Mouse (Mus musculus): ENCODE measurements around the gene Ankrd34a. TPM values are rescaled to one million over a fixed set of nuclear protein-coding genes. Genes with fewer than 3 reads are reported as not detected.

Gene Ankrd34a
- 0.61 and 0.71 TPM in 2 replicates for polyA plus RNA-seq (2015; fragmentation: Nextera tagmentation; extraction: Ambion mirVana)

DNA sequence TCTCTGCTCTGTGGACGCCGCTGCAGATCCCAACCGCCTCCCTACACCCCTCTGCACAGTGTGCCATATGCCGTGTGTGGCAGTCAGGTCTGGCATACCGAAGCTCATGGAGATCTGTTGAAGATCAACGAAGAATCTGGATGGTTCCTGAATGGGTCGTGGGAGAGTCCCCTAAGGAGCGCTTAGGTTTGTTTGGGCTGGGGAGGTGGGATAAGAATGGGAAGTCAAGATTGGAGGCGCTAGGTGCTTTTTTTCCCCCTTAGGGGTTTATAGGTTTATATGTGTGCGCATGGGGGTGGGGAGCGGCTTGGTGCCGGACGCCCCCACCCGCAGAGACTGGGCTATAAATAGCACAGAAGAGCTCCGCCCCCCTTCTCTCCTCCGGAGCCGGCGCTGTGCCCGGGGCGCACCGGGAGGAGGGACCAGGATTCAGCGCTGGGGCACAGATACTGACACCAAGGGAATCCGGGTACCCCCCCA lies at the start of gene Ankrd34a:
Gene Ankrd34a (plus strand): TSS at position 409 of the 480 bp plus-strand sequence.

DNA sequence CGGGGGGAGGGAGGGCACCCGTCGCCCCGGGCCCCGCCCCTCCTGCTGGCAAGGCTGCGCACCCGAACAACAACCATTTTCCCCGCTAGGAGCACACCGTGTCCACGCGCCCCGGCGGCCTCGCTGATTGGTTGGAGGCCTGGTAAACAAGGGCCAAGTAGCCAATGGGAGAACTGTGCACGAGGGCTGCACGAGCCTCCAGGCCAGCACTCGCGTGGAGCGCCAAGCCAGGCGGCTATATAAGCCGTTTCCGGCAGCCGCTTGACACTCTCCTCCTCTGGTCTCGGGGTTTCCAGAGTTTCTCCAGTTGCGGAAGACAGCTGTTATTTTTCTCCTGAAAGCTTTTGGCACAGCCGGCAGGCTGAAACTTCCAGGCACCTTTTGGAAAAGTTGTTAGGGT lies 38.7 kb upstream of the Ankrd34a start, which contains the start of gene Txnip:
Gene Txnip (plus strand): TSS at position 264 of the 400 bp plus-strand sequence.

DNA sequence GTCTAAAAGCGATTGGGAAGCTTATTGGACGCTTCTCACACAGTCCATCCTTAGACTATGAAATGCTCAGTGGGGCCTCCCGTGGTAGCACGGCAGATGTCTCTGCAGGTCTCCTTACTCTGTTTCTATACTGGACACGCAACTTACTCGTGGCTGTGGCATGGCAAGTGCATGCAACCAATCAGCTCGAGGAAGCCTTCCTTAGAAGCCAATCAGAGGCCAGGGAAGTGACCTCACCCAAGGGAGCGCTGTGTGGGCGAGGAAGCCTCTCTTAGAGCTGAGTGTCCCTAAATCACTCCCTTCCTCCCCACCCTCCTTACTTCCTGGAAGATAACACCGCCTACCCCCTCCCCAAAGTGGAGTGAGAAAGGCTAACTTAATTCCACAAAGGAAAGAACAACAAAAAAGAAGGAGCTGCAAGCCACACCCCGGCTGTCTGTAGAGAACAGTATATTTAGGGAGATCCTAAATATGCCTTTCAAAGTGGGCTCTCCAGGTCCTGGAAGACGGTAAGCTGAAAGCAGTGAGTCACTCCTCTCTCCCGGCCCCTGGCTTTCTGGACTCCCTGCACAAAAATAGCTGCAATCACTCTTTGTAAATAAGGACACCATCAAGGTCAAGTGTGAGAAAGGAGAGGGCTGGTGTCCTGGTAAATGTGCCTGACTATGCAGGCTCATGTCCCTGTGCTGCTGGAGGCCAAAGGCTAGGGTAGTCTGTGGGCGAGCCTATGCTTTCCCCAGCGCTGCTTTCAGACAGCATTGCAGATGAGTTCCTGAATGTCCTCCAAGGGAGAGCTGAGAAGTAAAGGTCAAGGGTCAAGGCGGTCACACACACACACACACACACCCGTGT lies 19.5 kb upstream of the Ankrd34a start, which contains the start of gene Gm16253:
Gene Gm16253 (plus strand): TSS at position 295 of the 852 bp plus-strand sequence.

DNA sequence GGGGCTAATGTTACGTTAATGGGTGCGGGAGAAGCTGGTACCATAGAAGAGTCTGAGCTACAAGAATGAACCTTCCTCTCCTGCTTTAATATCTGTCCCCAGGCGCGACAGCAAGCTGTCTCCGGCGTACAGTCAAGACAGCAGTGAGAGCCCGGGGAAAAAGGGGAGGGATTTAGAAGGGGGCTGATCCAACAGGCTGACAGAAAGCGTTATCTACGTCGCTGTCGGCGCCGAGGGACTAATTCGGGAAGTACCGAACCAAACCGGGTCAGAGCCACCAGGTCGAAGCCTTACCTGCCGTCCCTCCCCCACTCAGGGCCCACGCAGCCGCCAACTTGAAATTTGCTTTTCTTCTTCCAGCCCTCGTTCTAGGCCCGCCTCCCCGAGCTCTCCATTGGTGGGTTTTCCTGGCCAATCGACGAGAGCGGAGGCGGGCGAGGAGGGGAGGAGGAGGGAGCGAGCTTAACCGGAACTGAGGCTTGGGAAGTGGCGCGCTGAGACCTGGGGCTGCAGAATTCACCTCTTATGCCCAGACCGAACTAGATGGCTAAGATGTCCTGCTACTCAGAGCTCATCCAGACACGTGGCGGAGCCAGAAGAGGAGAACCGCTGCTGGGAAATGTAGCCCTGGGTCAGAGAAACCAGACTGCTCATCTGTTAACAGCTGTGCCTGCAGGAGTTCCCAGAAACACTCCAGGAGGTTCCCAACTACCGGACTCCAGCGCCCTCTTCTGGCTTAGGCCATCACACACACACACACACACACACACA lies 2.5 kb upstream of the Ankrd34a start, which contains the start of gene Polr3gl:
Gene Polr3gl (minus strand): TSS at position 392 of the 771 bp plus-strand sequence.

DNA sequence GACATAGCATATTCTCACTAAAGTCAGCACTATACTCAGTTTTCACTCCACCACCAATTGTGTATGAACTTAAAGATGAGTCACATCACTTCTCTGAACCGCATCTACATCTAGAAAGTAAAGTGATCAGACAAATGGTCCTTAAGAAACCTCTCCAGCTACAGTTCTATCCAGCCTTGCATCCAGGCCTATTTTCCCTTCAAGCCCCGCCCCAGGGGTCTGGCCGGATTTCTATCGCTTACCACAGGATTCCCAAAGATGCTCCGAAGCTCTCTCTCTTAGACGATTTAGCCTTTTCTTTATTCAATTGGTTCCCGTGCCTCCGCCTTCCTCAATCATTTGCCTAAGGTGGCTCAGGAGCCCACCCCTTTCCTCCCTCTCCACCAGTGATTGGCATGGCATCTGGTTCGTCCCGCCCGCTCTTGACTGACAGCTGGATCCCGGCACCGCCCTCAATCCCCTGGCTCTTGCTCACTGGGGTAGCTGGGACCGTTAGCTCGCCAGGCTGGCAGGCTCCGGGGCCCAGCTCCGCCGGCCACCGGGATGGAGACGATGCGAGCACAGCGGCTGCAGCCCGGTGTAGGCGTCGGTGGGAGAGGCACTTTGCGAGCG lies 4.3 kb downstream of the Ankrd34a start, which contains the start of gene Lix1l:
Gene Lix1l (plus strand): TSS at position 511 of the 612 bp plus-strand sequence.

DNA sequence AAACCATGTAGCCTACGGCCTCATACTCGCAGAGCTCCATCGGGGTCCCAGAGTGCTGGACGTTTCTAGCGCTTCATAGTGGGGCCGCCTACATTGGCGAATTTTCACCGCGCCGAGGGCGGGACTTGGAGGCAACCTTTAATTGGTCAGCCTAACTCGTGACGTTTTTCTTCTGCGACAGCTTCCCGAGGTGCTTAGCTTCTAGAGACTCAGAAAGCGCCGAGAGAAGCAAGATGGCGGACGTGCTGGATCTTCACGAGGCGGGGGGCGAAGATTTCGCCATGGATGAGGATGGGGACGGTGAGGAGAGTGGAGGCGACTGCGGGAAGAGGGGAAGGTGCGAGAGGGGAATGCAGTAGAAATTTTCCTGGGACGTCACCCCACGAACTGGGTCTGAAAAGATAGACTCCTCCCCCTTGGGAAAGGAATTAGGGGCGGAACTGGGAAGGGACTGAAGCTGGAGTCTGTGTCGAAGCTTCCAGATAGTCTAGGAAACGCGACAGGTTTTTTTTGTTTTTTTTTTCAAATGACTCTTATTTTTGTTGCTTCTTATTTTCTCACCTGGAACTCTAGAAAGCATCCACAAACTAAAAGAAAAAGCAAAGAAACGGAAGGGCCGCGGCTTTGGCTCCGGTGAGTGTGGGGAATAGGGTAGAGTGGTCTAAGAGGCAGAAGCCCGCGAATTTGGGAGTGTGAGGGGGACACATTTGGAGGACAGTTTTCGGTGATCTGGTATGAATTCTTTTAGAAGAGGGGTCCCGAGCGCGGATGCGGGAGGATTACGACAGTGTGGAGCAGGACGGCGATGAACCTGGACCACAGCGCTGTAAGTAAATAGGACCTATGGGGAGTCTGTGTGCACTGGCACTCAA lies 33.5 kb downstream of the Ankrd34a start, which contains the start of gene Rbm8a:
Gene Rbm8a (plus strand): TSS at position 205 of the 872 bp plus-strand sequence.

DNA sequence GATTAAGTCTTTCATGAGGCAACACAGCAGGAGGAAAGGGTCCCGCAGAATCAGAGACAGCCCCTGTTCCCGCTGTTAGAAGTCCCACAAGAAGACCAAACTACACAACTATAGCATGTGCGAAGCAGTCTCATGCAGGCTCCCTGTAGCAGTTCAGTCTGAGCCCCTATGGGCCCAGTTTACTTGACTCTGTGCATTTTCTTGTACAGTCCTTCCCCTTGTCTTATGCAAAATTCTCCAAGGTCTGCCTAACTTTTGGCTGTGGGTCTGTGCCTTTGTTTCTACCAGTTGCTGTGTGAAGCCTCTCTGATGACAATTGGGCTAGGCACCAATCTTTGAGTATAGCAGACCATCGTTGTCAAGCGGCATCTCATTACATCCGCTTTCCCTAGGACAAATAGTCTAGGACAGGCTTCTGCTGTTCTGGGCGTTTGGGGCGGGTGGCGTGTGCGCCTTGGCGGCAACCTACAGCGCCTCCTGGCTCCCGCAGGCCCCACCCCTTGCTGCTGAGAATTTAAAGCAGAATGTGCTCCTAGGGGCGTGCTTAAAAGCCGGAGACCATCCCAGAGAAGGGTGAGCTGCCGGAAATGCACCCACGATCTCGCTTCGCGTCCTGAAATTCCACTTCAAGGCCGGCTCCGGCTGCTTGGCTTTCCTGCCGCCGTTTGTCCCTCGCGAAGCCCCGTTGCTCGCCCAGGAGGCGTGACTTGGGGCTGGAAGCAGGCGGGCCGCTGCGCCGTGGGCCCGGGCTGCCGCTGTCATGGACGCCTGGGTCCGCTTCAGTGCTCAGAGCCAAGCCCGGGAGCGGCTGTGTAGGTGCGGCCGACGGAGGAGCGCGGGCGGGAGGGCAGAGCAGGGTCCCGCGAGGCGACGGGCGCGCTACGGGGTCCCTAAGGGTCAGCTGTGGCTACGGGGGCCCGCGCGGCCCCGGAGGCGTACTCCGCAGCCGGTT lies 38.8 kb downstream of the Ankrd34a start, which contains the start of the genes Pex11b and Gm42957:
Gene Pex11b (plus strand): TSS at position 449 of the 952 bp plus-strand sequence.
Gene Gm42957 (plus strand): TSS at position 547 of the 952 bp plus-strand sequence.

DNA sequence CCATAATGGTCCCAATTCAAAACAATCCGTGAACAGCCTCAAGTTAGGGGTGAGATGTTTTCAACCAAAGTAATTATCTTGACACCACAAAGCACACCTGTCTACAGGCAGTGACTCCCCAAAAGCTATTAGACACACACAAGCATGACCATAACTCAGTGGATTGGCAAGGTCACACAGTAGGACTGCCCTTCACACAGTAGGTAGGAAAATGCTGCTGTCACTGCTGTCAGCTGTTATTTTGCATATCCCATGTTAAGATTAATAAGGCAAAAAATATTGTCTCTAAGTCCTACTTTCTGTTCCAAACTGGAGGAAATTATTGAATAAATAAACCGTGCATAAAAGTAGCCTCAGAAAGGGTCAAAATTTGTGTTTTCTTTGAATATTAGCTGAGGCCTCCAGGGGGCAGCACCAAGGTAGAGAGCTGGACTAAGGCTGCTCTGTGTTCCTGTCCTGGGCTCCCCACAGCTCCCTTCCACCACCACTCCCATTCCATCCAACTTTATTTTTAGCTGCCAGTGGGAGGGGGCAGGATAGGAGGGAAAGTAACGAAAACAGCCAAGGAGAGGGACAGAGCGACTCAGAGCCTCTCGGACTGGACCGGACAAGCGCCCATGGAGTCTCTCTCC lies 48.7 kb downstream of the Ankrd34a start, which contains the start of gene Itga10:
Gene Itga10 (plus strand): TSS at position 567 of the 632 bp plus-strand sequence.

Other genes starting within 250 kb of the Ankrd34a start
- 0.30 and 0.35 TPM in 2 replicates for gene BC107364, start 144.3 kb upstream of the Ankrd34a start, polyA plus RNA-seq (2015; fragmentation: Nextera tagmentation; extraction: Ambion mirVana)
- not detected in 2 replicates for gene Hfe2, start 71.5 kb upstream of the Ankrd34a start, polyA plus RNA-seq (2015; fragmentation: Nextera tagmentation; extraction: Ambion mirVana)
- 237 and 293 TPM in 2 replicates for gene Txnip, start 38.7 kb upstream of the Ankrd34a start, polyA plus RNA-seq (2015; fragmentation: Nextera tagmentation; extraction: Ambion mirVana)
- 0.25 and 0.31 TPM in 2 replicates for gene Gm16253, start 19.7 kb upstream of the Ankrd34a start, polyA plus RNA-seq (2015; fragmentation: Nextera tagmentation; extraction: Ambion mirVana)
- gene Polr3gl, start 2.5 kb upstream of the Ankrd34a start, polyA plus RNA-seq (2015; fragmentation: Nextera tagmentation; extraction: Ambion mirVana) = 20.7 and 23.8 TPM in 2 replicates
- gene Lix1l, start 4.5 kb downstream of the Ankrd34a start, polyA plus RNA-seq (2015; fragmentation: Nextera tagmentation; extraction: Ambion mirVana) = 6.3 and 7.7 TPM in 2 replicates
- 68.8 and 69.3 TPM in 2 replicates for gene Rbm8a, start 33.3 kb downstream of the Ankrd34a start, polyA plus RNA-seq (2015; fragmentation: Nextera tagmentation; extraction: Ambion mirVana)
- 36.2 and 38.5 TPM in 2 replicates for gene Pex11b, start 38.7 kb downstream of the Ankrd34a start, polyA plus RNA-seq (2015; fragmentation: Nextera tagmentation; extraction: Ambion mirVana)
- 0.06 and 0.10 TPM in 2 replicates for gene Gm42957, start 38.8 kb downstream of the Ankrd34a start, polyA plus RNA-seq (2015; fragmentation: Nextera tagmentation; extraction: Ambion mirVana)
- gene Itga10, start 48.9 kb downstream of the Ankrd34a start, polyA plus RNA-seq (2015; fragmentation: Nextera tagmentation; extraction: Ambion mirVana) = 0.30 and 0.53 TPM in 2 replicates
- 2.2 and 3.0 TPM in 2 replicates for gene Ankrd35, start 73.5 kb downstream of the Ankrd34a start, polyA plus RNA-seq (2015; fragmentation: Nextera tagmentation; extraction: Ambion mirVana)
- gene Pias3, start 99.7 kb downstream of the Ankrd34a start, polyA plus RNA-seq (2015; fragmentation: Nextera tagmentation; extraction: Ambion mirVana) = 36.1 and 36.9 TPM in 2 replicates
- gene Nudt17, start 111.9 kb downstream of the Ankrd34a start, polyA plus RNA-seq (2015; fragmentation: Nextera tagmentation; extraction: Ambion mirVana) = 5.9 and 6.1 TPM in 2 replicates
- 18.5 and 18.7 TPM in 2 replicates for gene Polr3c, start 131.0 kb downstream of the Ankrd34a start, polyA plus RNA-seq (2015; fragmentation: Nextera tagmentation; extraction: Ambion mirVana)
- 29.5 and 33.5 TPM in 2 replicates for gene Rnf115, start 131.0 kb downstream of the Ankrd34a start, polyA plus RNA-seq (2015; fragmentation: Nextera tagmentation; extraction: Ambion mirVana)
- 0.36 and 0.53 TPM in 2 replicates for gene Pdzk1, start 232.6 kb downstream of the Ankrd34a start, polyA plus RNA-seq (2015; fragmentation: Nextera tagmentation; extraction: Ambion mirVana)
- gene Cd160, start 232.7 kb downstream of the Ankrd34a start, polyA plus RNA-seq (2015; fragmentation: Nextera tagmentation; extraction: Ambion mirVana) = not detected in 2 replicates